Mouse (Mus musculus): ENCODE data around the gene Clec18a. TPM values are rescaled to one million over a fixed set of nuclear protein-coding genes. Genes with fewer than 3 reads are reported as not detected.
A peak's percentile ranks its signal among the peaks of the same experiment; 100 is the strongest.
"Not testable (repeated sequence)": the region's sequence is repeated elsewhere in the genome, so short reads cannot be mapped to it uniquely, and the experiment has no call there.

The Clec18a gene
- total RNA-seq (2021) = 10 to 100 TPM in 1 of 2 experiments, under 1 TPM in 1; 0.23 to 15.9 TPM
- long read RNA-seq, experiment 1 = 0 reads
- long read RNA-seq, experiment 2, transcript Clec18a-203 (12 exons, 1,973 nt) = major isoform, 15 of 28 reads
- long read RNA-seq, experiment 2, partial matches to known transcripts = 2 of 28 reads
- long read RNA-seq, experiment 2, other reads (novel, unspliced or antisense) = 11 of 28 reads

DNA sequence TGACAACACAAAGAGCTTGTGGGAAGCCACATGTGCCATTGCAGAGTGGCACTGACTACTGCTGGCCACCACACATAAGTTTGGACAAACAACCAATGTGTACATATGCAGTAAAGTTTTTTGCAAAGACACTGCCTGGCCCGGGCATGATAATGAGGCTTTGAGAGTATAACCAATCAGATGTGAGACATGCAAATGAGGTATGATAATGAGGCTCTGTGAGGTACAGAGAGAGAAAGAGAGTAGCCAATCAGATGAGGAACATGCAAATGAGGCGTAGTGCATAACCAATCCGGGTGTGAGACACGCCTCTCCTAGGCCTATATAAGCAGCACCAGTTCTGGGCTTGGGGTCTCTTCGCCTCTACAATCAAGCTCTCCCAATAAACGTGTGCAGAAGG, at the start of gene Clec18a:
TSS of gene Clec18a (minus strand) at position 101 of the 400 bp plus-strand sequence.
- DNase-seq (ENCODE audit: low spot score in 2 of 2) = not testable (repeated sequence)

DNA sequence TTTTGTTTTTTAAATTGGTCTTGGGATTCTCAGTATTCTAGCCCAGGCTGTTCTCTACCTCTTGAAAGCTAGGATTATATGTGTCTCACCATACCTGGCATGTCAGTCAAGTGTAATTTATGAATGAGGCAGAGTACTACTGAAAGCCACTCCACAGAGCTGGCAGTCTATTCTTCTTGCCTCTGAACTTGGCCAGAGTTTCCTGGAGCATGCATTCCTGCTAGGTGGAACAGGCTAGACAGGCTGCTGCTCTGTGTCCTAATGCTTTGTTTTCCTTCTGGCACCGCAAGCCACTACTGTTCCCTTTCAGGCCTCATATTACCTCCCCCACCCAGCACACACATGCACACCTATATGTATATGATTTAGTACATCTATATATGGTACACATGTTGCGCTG, 38.5 kb upstream of the Clec18a start:
- no peak for DNase-seq (ENCODE audit: low spot score in 2 of 2)

GRCm38 (mm10) chr8:111119481-111119880, 27.3 kb upstream of the Clec18a start:
- no peak for DNase-seq (ENCODE audit: low spot score in 2 of 2)

DNA sequence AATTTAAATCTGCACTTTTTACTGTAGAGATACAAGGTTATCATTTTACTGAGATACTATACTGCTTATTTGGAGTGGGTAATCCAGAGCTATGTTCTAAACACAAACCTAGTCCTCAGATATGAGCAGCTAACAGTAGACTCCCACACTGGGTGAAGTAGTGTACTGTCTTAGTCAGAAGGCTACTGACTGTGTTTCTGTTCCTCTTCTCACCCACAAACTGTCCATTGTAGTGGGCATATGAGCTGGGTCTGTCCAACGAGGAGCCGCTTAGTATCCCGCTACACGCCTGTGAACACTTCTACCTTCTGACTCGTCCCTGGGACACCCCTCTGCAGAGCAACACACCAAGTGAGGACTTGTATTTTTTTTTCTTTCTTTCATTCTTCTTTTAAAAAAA, 22.7 kb upstream of the Clec18a start:
- no peak for DNase-seq (ENCODE audit: low spot score in 2 of 2)

DNA sequence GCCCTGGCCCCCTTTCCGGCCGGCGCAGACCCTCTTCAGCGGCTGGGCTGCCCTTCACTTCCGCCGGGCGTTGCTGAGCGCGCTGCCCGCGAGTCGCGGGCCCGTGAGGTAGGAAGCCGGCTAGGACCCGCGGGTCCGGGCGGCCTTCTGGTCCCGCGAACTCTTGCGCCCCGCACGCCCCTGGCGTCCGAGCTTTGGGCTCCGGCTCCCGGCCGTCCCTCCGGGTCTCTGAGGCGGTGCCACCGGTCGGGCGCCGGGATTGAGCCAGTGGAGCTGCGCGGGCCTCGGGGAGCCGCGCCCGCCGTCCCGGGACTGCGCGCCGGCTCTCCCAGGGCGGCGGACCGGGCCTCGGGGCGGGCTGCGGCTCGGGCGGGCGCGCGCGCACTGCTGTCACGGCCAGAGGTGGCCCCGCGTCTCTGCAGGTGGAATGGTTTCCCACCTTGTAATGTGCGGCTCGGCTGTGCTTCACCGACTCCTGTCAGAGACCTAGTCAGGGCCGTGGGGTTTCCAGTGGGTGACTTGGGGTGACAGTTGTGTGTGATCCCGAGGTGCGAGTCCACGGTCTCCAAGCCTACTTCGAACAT, 2.6 kb upstream of the Clec18a start:
- peak in 1 of 2 experiments; percentile 8 for DNase-seq (ENCODE audit: low spot score in 2 of 2)

GRCm38 (mm10) chr8:111093865-111094718, 1.9 kb upstream of the Clec18a start, which contains the start of gene Pdpr:
Gene Pdpr (plus strand): TSS chr8:111094630.
- peak; percentile 82 to 83 for DNase-seq (ENCODE audit: low spot score in 2 of 2)

DNA sequence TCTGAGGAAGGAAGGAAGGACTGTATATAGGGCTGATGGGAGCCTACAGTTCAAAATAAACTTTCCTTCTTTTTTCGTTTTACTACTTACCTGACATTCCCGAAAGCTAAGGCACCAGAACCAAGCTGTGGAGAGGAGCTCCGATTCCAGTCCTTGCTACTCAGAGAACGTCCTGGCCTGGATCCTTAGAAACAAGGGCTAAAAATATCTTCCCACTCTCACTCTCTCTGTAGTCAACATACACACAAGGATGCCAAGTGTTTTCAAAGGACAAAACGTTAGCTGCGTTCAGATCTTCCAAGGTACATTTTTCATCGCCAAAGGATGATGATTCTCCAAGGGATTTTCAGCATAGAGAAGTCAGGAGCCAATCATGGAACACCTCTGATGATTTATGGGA, 520 bp downstream of the Clec18a start:
- no peak for DNase-seq (ENCODE audit: low spot score in 2 of 2)

DNA sequence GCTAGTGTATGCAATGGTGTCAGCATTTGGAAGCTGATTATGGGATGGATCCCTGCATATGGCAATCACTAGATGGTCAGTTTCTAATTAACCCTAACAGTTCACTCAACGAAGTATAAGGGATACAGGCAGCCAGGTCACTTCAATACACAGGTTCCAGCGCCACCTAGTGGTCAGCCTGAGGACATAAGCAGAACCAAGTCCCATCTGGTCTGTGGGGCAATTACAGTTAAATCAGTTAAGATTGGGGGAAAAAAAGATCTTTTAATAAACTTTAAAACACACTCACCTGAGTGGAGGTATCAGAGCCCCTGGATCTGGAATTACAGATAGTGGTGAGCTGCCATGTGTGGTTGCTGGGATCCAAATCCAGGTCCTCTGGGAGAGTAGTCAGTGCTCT, 2.1 kb downstream of the Clec18a start:
- peak; percentile 29 to 51 for DNase-seq (ENCODE audit: low spot score in 2 of 2)

DNA sequence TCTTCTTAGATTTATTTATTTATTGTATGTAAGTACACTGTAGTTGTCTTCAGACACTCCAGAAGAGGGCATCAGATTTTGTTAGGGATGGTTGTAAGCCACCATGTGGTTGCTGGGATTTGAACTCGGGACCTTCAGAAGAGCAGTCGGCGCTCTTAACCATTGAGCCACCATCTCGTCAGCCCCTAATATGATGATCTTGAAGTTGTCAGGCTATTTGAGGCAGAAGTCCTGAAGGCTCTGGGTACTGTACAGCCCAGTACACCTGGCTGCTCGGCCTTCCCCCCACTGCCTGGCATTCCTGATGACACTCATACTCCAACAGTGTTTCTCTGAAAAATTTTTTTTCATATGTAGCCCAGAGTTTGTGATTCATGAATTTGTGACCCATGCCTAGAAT, 8.3 kb downstream of the Clec18a start:
- DNase-seq (ENCODE audit: low spot score in 2 of 2) = not testable (repeated sequence)

GRCm38 (mm10) chr8:111081580-111082258, 10.5 kb downstream of the Clec18a start:
- no peak for DNase-seq (ENCODE audit: low spot score in 2 of 2)

- DNase-seq (ENCODE audit: low spot score in 2 of 2) = no peak
Observed at GRCm38 (mm10) chr8:111079861-111080271, 12.4 kb downstream of the Clec18a start.

DNA sequence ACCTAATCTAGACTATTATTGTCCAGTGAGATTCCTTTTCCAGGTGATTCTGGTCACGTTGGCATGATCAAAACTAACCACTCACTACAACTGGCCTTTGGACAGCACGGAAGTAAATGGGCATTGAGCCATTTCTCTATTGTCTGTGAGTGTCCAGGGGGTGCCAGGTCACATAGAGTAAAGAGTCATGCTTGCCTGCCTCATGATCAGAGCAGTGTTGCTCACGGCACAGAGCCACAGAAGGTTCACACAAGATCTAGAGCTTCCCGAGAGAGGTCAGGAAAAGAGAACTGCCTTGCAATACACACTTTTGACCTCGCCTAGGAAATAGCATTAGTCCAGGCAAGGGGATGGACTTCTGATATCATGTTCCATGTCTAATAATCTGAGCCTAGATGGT, 12.8 kb downstream of the Clec18a start:
- DNase-seq (ENCODE audit: low spot score in 2 of 2) = no peak

DNA sequence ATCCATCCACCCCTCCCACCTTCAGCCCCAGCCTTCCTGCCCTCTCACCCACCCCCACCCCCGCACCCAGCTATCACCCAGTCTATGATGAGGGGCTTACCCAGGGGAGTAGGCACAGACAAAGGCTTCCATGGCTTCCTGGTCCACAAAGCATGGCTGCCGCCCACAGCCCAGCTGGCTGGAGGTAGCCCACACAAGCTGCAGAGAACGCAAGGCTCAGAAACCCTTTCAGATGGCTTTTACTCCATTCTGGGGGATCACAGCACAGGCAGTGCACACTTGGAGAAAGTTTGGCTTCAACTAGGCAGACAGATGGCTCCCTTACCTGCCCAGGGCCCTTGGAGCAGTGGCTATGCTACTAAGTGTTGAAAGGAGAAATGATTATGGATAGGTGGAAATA, 16.3 kb downstream of the Clec18a start:
- DNase-seq (ENCODE audit: low spot score in 2 of 2) = no peak

DNA sequence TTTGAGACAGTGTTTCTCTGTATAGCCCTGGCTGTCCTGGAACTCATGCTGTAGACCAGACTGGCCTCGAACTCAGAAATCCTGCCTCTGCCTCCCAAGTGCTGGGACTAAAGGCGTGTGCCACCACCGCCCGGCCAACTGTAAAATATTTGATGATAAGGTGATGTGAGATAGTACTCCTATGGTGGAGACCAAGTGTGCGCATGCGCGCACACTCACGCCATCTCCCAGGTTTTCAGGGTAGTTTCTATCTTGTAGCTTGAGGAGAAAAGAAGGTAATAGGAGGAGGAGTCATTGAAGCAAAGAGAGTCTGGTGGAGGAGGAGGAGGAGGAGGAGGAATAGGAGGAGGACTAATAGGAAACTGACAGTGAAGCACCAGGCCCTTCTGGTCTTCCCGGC, 23.6 kb downstream of the Clec18a start:
- not testable (repeated sequence) for DNase-seq (ENCODE audit: low spot score in 2 of 2)

GRCm38 (mm10) chr8:111067439-111067838, 24.8 kb downstream of the Clec18a start:
- DNase-seq (ENCODE audit: low spot score in 2 of 2) = no peak

GRCm38 (mm10) chr8:111066308-111066707, 25.9 kb downstream of the Clec18a start:
- DNase-seq (ENCODE audit: low spot score in 2 of 2) = no peak

DNA sequence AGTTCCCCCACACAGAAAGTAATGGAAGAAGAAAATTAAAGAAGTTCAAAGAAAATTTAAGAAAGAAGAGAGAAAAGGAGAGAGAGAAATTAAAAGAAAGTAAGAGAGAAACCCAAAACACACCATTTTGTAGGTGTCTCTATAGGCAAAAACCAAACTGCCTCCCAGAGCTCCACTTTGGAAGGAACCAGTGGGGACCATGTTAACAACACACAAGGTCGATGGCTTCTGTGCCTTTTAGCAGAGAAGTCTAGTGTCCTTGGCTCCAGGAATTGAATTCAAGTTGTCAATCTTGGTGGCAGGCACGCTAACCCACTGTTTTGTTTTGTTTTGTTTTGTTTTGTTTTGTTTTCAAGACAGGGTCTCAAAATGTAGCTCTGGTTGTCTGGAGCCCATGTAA, 29.3 kb downstream of the Clec18a start:
- no peak for DNase-seq (ENCODE audit: low spot score in 2 of 2)

- peak; percentile 63 to 65 for DNase-seq (ENCODE audit: low spot score in 2 of 2)
Observed at GRCm38 (mm10) chr8:111062072-111062757, 30.0 kb downstream of the Clec18a start.

DNA sequence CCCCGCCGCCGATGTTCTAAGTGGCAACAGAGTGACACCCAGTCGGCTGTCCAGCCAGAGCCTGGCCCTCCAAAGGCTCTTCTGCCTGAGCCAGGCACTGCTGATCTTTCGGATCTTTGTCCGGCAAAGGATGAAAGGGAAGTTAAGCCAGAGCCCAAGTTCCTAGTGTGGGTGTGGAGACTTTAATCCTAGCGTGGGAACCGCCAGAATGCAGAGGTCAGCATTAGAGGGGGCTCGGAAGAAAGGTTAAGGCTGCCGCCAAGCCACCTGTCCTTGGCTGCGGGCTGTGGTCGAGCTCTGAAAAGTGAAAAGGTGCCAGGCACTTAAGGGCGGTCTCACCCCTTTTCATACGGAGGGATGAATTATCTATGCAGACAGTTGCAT, 30.5 kb downstream of the Clec18a start:
- no peak for DNase-seq (ENCODE audit: low spot score in 2 of 2)

GRCm38 (mm10) chr8:111058946-111059572, 33.2 kb downstream of the Clec18a start:
- DNase-seq (ENCODE audit: low spot score in 2 of 2) = no peak

All from adrenal gland, postnatal 4 days (tissue).